Mouse (Mus musculus) hindbrain, embryonic 12.5 days (tissue): ENCODE data around the gene Pcbp2. TPM values are rescaled to one million over a fixed set of nuclear protein-coding genes. Genes with fewer than 3 reads are reported as not detected.

Experiments used
- ATAC-seq: fragments of 200-750 bp; cut with Nextera tagmentation; 2 replicates; pipeline ENCODE4 v1.8.0; 2017; ENCODE audit warnings: moderate TSS enrichment; ENCODE audit not compliant: low FRiP score
- H3K27ac ChIP-seq: fragments of 300-500 bp; sonication (generic); 2 replicates; pipeline ENCODE4 v1.5.1; 2016; ENCODE audit warnings: mild to moderate bottlenecking
- H3K27me3 ChIP-seq: fragments of 300-500 bp; sonication (generic); 2 replicates; pipeline ENCODE4 v1.6.1; 2016; ENCODE audit warnings: mild to moderate bottlenecking
- H3K36me3 ChIP-seq: fragments of 300-500 bp; sonication (generic); 2 replicates; pipeline ENCODE4 v1.6.1; 2016; ENCODE audit warnings: mild to moderate bottlenecking
- H3K4me1 ChIP-seq: fragments of 300-500 bp; sonication (generic); 2 replicates; pipeline ENCODE4 v1.6.1; 2016
- H3K4me2 ChIP-seq: fragments of 300-500 bp; sonication (generic); replicated peaks from 2 replicates; pipeline ENCODE4 v1.6.1; 2016; ENCODE audit warnings: mild to moderate bottlenecking
- H3K4me3 ChIP-seq: fragments of 300-500 bp; sonication (generic); 2 replicates; pipeline ENCODE4 v1.5.1; 2016; ENCODE audit warnings: mild to moderate bottlenecking
- H3K9ac ChIP-seq: fragments of 300-500 bp; sonication (generic); 2 replicates; pipeline ENCODE4 v1.6.1; 2016; ENCODE audit warnings: mild to moderate bottlenecking, moderate library complexity
- H3K9me3 ChIP-seq: fragments of 300-500 bp; sonication (generic); replicated peaks from 2 replicates; pipeline ENCODE4 v1.6.1; 2016; ENCODE audit warnings: mild to moderate bottlenecking
- whole genome bisulfite sequencing: fragments of 180-500 bp; shearing (Covaris S2); methylation state at CpG from one replicate; pipeline ENCODE4 v1.1.7; 2016; 5-methylcytosine and 5-hydroxymethylcytosine counted together
- polyA plus RNA-seq: library from polyadenylated mRNA; unstranded; fragments of >200 nt; fragmentation: Nextera tagmentation; extraction: Ambion mirVana; gene quantifications from 2 replicates; pipeline ENCODE4 v1.2.1, GENCODE M21; 2016

The Pcbp2 gene
- polyA plus RNA-seq, 1 experiment from 2014 or later = 161 TPM

DNA sequence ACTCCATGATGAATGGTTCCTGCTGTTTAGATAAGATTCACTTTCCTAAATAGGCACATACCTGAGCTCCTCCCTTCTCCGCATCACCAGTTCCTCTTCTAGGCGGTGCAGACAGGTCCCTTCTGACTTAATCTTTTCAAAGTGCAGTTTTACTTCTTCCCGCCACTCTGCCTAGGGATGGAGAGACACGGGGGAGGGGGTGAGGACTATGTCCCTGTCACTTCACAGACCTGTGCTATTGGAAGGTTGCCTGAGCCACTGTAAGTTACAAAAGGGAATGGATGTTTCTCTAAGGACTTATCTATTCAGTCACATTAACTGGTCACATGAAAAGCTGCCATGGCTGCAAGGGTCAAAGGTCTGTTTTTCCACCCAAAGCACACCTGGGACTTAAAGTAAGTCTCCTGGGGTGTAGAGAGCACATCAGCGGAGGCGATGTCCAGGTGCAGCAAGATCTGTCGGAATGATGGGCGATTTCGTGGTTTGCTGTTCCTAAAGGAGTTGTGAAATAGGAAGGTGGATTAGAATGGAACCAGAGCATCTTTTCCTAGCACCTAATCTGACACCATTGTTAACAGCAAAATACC lies 32.0 kb downstream of the Pcbp2 start:
- no peaks in the 10 kb centered on the region for H3K4me1 ChIP-seq
- H3K9ac ChIP-seq = no peak overlapping the region
- no peak overlapping the region for H3K27ac ChIP-seq
- no peaks in the 10 kb centered on the region for H3K9me3 ChIP-seq
- WGBS = 85% methylated on average over 9 of the region's 9 CpGs
- no peaks in the 10 kb centered on the region for H3K27me3 ChIP-seq
- peaks cover 82% of the 10 kb centered on the region for H3K36me3 ChIP-seq
- no peak overlapping the region for H3K4me3 ChIP-seq
- no peak overlapping the region for H3K4me2 ChIP-seq
- ATAC-seq = no peak

- WGBS = 97% methylated on average over 1 of the region's 1 CpGs
- no peak within 1 kb of the TSS for H3K4me2 ChIP-seq
These were observed 33.1 kb downstream of the Pcbp2 start, which contains the start of gene Gm10337 for GRCm38 (mm10) chr15:102503447-102503846. Gm10337 (plus strand) TSS chr15:102503722.

GRCm38 (mm10) chr15:102503924-102504782 lies 33.8 kb downstream of the Pcbp2 start:
- H3K27ac ChIP-seq = no peak overlapping the region
- no peak for ATAC-seq

More at GRCm38 (mm10) chr15:102503447-102503846, 33.1 kb downstream of the Pcbp2 start, which contains the start of gene Gm10337:
- Histone ChIP-seq H3K27ac (no peak within 1 kb of the TSS), H3K36me3 (peaks cover 73% of the 10 kb centered on the region), H3K4me1 (no peaks in the 10 kb centered on the region), H3K9ac (no peak within 1 kb of the TSS), H3K9me3 (no peaks in the 10 kb centered on the region), H3K27me3 (no peaks in the 10 kb centered on the region), H3K4me3 (no peak within 1 kb of the TSS)
- ATAC-seq = no peak

DNA sequence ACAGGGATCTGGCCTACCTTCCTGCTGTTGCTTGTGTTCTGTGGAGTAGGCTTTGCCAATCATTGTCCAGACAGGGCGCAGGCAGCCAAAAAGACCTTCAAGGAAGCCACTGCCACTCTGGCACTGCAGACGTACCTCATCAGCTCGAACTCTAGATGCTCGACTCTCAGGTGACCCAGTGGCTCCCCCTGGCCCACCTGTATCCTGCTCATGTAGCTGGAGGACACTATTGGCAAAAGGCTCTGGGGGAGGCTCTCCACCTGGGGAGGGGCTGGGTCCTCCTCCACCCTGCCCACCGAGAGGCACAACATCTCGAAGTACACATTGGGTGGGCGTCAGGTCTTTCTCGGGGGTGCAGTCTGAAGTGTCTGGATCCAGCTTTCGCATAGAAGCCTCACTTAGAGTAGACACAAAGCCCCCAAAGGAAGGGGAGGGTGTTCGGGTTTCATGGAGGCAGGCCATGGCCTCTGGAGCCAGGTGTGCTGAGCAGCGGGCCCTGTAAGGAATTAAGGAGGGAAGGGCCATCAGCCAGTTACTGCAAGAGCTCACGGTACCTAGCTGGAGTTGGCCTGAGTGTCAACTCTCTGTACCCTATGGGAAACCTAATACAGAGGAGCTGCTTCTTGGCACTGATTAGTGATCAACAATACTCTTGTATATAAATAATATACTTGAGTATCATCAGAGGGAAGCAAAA lies 34.9 kb downstream of the Pcbp2 start:
- Histone ChIP-seq H3K9me3 (no peaks in the 10 kb centered on the region), H3K27me3 (no peaks in the 10 kb centered on the region), H3K4me1 (peaks cover 12% of the 10 kb centered on the region), H3K9ac (no peak overlapping the region), H3K36me3 (peaks cover 58% of the 10 kb centered on the region), H3K4me2 (no peak overlapping the region), H3K27ac (no peak overlapping the region), H3K4me3 (no peak overlapping the region)
- WGBS = 76% methylated on average over 12 of the region's 12 CpGs
- ATAC-seq = no peak

More at GRCm38 (mm10) chr15:102503924-102504782, 33.8 kb downstream of the Pcbp2 start:
- Histone ChIP-seq H3K9me3 (no peaks in the 10 kb centered on the region), H3K4me2 (no peak overlapping the region), H3K36me3 (peaks cover 69% of the 10 kb centered on the region), H3K4me3 (no peak overlapping the region), H3K27me3 (no peaks in the 10 kb centered on the region), H3K4me1 (peaks cover 2% of the 10 kb centered on the region), H3K9ac (no peak overlapping the region)
- WGBS = 86% methylated on average over 9 of the region's 9 CpGs

DNA sequence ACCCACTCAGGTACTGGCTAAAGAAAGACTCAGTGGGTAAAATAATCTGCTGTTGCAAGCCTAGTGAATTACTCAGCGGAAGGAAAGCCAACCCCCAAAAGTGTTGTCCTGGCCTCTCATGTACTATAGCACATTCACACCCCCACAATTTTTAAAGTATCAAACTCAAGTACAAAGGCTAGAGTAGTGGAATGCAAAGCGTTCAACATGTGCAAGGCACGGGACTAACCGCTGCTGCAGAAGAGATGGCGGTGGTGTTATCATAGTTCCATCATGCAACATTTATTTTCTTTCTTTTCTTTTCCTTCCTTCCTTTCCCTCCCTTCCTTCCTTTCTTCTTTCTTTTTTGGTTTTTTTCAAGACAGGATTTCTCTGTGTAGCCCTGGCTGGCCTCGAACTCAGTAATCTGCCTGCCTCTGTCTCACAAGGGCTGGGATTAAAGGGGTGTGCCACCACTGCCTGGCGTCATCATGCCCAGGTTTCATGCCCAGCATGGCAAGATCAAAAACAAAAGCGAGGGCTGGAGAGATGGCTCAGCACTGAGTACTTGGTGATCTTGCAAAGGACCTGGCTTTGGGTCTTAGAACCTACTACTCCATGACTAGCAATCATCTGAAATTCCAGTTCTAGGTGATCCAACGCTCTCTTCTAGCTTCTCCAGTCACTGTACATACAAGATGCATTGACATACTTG lies 35.6 kb downstream of the Pcbp2 start:
- 89% methylated on average over 9 of the region's 9 CpGs for WGBS
- no peak for ATAC-seq
- Histone ChIP-seq H3K4me2 (no peak overlapping the region), H3K4me1 (peaks cover 17% of the 10 kb centered on the region), H3K9ac (no peak overlapping the region), H3K36me3 (peaks cover 51% of the 10 kb centered on the region), H3K4me3 (no peak overlapping the region), H3K9me3 (no peaks in the 10 kb centered on the region), H3K27me3 (no peaks in the 10 kb centered on the region), H3K27ac (no peak overlapping the region)

GRCm38 (mm10) chr15:102506464-102506830 lies 36.1 kb downstream of the Pcbp2 start:
- Histone ChIP-seq H3K27ac (no peak overlapping the region), H3K9ac (no peak overlapping the region), H3K36me3 (peaks cover 46% of the 10 kb centered on the region), H3K4me3 (no peak overlapping the region), H3K4me1 (peaks cover 22% of the 10 kb centered on the region), H3K9me3 (no peaks in the 10 kb centered on the region), H3K27me3 (no peaks in the 10 kb centered on the region), H3K4me2 (no peak overlapping the region)
- no peak for ATAC-seq
- 52% methylated on average over 2 of the region's 2 CpGs for WGBS

- Histone ChIP-seq H3K9ac (no peak overlapping the region), H3K4me3 (no peak overlapping the region), H3K4me1 (peaks cover 26% of the 10 kb centered on the region), H3K36me3 (peaks cover 41% of the 10 kb centered on the region), H3K4me2 (no peak overlapping the region), H3K27me3 (no peaks in the 10 kb centered on the region), H3K9me3 (no peaks in the 10 kb centered on the region), H3K27ac (no peak overlapping the region)
- 91% methylated on average over 1 of the region's 1 CpGs for WGBS
- no peak for ATAC-seq
These were observed 36.5 kb downstream of the Pcbp2 start for GRCm38 (mm10) chr15:102506864-102507263.

- peaks cover 33% of the 10 kb centered on the region for H3K4me1 ChIP-seq
- H3K27me3 ChIP-seq = no peaks in the 10 kb centered on the region
- no peaks in the 10 kb centered on the region for H3K9me3 ChIP-seq
- no peak for ATAC-seq
- H3K36me3 ChIP-seq = peaks cover 34% of the 10 kb centered on the region
- no peak overlapping the region for H3K9ac ChIP-seq
- no peak overlapping the region for H3K4me3 ChIP-seq
- no peak overlapping the region for H3K27ac ChIP-seq
- no peak overlapping the region for H3K4me2 ChIP-seq
These were observed 37.2 kb downstream of the Pcbp2 start for GRCm38 (mm10) chr15:102507561-102507960.

- no peaks in the 10 kb centered on the region for H3K27me3 ChIP-seq
- no peaks in the 10 kb centered on the region for H3K9me3 ChIP-seq
- H3K4me2 ChIP-seq = no peak overlapping the region
- H3K4me3 ChIP-seq = no peak overlapping the region
- ATAC-seq = no peak
- H3K9ac ChIP-seq = no peak overlapping the region
- H3K36me3 ChIP-seq = peaks cover 27% of the 10 kb centered on the region
- H3K27ac ChIP-seq = no peak overlapping the region
- H3K4me1 ChIP-seq = peaks cover 40% of the 10 kb centered on the region
- 90% methylated on average over 3 of the region's 3 CpGs for WGBS
These were observed 38.0 kb downstream of the Pcbp2 start for GRCm38 (mm10) chr15:102508336-102508735.

- H3K4me1 ChIP-seq = peaks cover 51% of the 10 kb centered on the region
- peak overlapping the region; percentile 70 for H3K9ac ChIP-seq
- H3K9me3 ChIP-seq = no peaks in the 10 kb centered on the region
- H3K4me3 ChIP-seq = peak overlapping the region; percentile 58
- no peaks in the 10 kb centered on the region for H3K27me3 ChIP-seq
- H3K27ac ChIP-seq = peak overlapping the region; percentile 89
- WGBS = 7% methylated on average over 9 of the region's 9 CpGs
- peak overlapping the region; percentile 83 for H3K4me2 ChIP-seq
- H3K36me3 ChIP-seq = peaks cover 11% of the 10 kb centered on the region
- peak; percentile 67 for ATAC-seq
These were observed 39.8 kb downstream of the Pcbp2 start for GRCm38 (mm10) chr15:102510110-102510509.

- 3% methylated on average over 34 of the region's 34 CpGs for WGBS
- peaks cover 6% of the 10 kb centered on the region; the same call in 1 of the 2 replicates for H3K36me3 ChIP-seq
- ATAC-seq = peak; percentile 94
These were observed 40.4 kb downstream of the Pcbp2 start for GRCm38 (mm10) chr15:102510590-102511284.

More at GRCm38 (mm10) chr15:102510590-102511284, 40.4 kb downstream of the Pcbp2 start:
- Histone ChIP-seq H3K4me2 (peak overlapping the region; percentile 83), H3K4me1 (peaks cover 57% of the 10 kb centered on the region), H3K27ac (peak overlapping the region; percentile 89), H3K4me3 (peak overlapping the region; percentile 58), H3K9me3 (no peaks in the 10 kb centered on the region), H3K9ac (peak overlapping the region; percentile 70), H3K27me3 (no peaks in the 10 kb centered on the region)
